ENCODE assay signal across 24 mouse cellular contexts in the genomic region with DNA sequence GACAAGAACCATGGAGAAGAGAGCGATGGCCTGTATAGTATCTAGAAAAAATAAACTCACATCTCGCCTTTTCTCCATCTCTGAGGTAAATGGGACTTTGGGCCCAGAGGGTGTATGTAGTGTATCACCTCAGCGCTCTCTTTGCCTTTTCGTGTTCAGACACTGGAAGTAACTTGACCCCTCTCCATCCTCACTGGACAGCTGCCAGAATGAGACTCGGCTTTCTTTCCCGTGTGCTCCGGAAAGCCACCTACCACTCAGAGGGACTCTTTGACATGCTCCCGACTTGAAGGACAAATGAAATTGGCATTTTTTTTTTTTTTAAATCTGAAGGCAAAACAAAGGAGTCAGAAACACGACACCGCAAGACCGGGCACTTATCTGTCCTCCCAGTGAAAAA. TPM values are rescaled to one million over a fixed set of nuclear protein-coding genes. Genes with fewer than 3 reads are reported as not detected.
A peak's percentile ranks its signal among the peaks of the same experiment; 100 is the strongest.
DNase-seq lines count a peak whose midpoint lies in the region; ATAC-seq and TF ChIP-seq lines count a peak whose summit lies in the region.
"Had no signal": no experiment of that assay in that cellular context is flagged by ENCODE, and none has a peak within 500 bp of the region (broad histone marks: within the 10 kb centered on the region; RNA-seq: fewer than 3 reads in every experiment).

No protein-coding gene starts in this region.

- no peak for ATAC-seq in hindbrain, embryonic 14.5 days (ENCODE audit: low FRiP score)
- no peak for ATAC-seq in lung, embryonic 14.5 days (ENCODE audit: insufficient read depth)
- ATAC-seq in embryonic facial prominence, embryonic 14.5 days (ENCODE audit: low read depth), result no peak; the same call in 1 of the 2 replicates
- no peak for ATAC-seq in stomach, postnatal 0 days (ENCODE audit: low FRiP score, low TSS enrichment)
- ATAC-seq: CD4-positive, CD25-positive, alpha-beta regulatory T cell, adult 4 months; intestine, embryonic 16.5 days had no signal

- WGBS in hindbrain, embryonic 10.5 days, result 46% methylated on average over 11 of the region's 11 CpGs
- 37% methylated on average over 11 of the region's 11 CpGs for WGBS in hindbrain, embryonic 14.5 days
- 35% methylated on average over 11 of the region's 11 CpGs for WGBS in lung, embryonic 14.5 days
- WGBS in embryonic facial prominence, embryonic 14.5 days, result 45% methylated on average over 11 of the region's 11 CpGs
- 62% methylated on average over 11 of the region's 11 CpGs for WGBS in stomach, postnatal 0 days

- no peak for TF ChIP-seq EP300 in stomach, postnatal 0 days (optimal IDR thresholded peaks at IDR 0.05)

- no peak for DNase-seq in hindbrain, embryonic 10.5 days (ENCODE audit: low spot score)
- DNase-seq in hindbrain, embryonic 14.5 days (ENCODE audit: low spot score), result no peak
- peak; percentile 50 for DNase-seq in lung, embryonic 14.5 days
- DNase-seq in lung, adult 18-20 months, result no peak
- peak; percentile 56 for DNase-seq in embryonic facial prominence, embryonic 14.5 days (ENCODE audit: low spot score)
- peak; percentile 7 for DNase-seq in stomach, postnatal 0 days (ENCODE audit: low spot score)
- DNase-seq in heart, adult 9 months (ENCODE audit: low spot score in 2 of 2), result no peak
- DNase-seq: adrenal gland, postnatal 36 days; cerebellum, adult 2 months; cerebellum, postnatal 14 days; gastrocnemius, postnatal 25 days; kidney, adult 8-10 months; layer of hippocampus, postnatal 36 days; left cerebral cortex, postnatal 4 days; liver; right cerebral cortex, postnatal 14 days had no signal

- H3K9ac ChIP-seq in hindbrain, embryonic 14.5 days, result no peak overlapping the region
- H3K9ac ChIP-seq in lung, embryonic 14.5 days, result no peak overlapping the region
- no peak overlapping the region for H3K9ac ChIP-seq in embryonic facial prominence, embryonic 14.5 days (ENCODE audit: low read depth, low read length)
- no peak overlapping the region for H3K9ac ChIP-seq in stomach, postnatal 0 days (ENCODE audit: low read length)
- H3K9ac ChIP-seq: liver, embryonic 14.5 days; lung, embryonic 15.5 days; midbrain, embryonic 12.5 days; neural tube, embryonic 13.5 days had no signal

- H3K4me2 ChIP-seq in hindbrain, embryonic 14.5 days (replicated peaks), result no peak overlapping the region
- H3K4me2 ChIP-seq in lung, embryonic 14.5 days, result no peak overlapping the region
- H3K4me2 ChIP-seq in embryonic facial prominence, embryonic 14.5 days (ENCODE audit: low read depth, low read length), result no peak overlapping the region
- H3K4me2 ChIP-seq in stomach, postnatal 0 days (replicated peaks; ENCODE audit: low read depth), result no peak overlapping the region
- H3K4me2 ChIP-seq: heart, embryonic 11.5 days; lung, embryonic 15.5 days; midbrain, embryonic 12.5 days; neural tube, embryonic 13.5 days had no signal

- H3K36me3 ChIP-seq in hindbrain, embryonic 10.5 days, result peaks cover 73% of the 10 kb centered on the region
- no peaks in the 10 kb centered on the region for H3K36me3 ChIP-seq in hindbrain, embryonic 14.5 days (replicated peaks; ENCODE audit: control insufficient read depth, insufficient read depth)
- H3K36me3 ChIP-seq in lung, embryonic 14.5 days (ENCODE audit: insufficient read depth), result peaks cover 35% of the 10 kb centered on the region; the same call in 1 of the 2 replicates
- H3K36me3 ChIP-seq in embryonic facial prominence, embryonic 14.5 days (ENCODE audit: control insufficient read depth, insufficient read depth, low read length), result peaks cover 30% of the 10 kb centered on the region
- H3K36me3 ChIP-seq in stomach, postnatal 0 days (ENCODE audit: control insufficient read depth, insufficient read depth, low read length), result no peaks in the 10 kb centered on the region
- H3K36me3 ChIP-seq: lung, embryonic 15.5 days; midbrain, embryonic 12.5 days; neural tube, embryonic 13.5 days had no signal

- H3K27me3 ChIP-seq in hindbrain, embryonic 10.5 days (ENCODE audit: insufficient read depth, poor library complexity, severe bottlenecking), result no peaks in the 10 kb centered on the region
- no peaks in the 10 kb centered on the region for H3K27me3 ChIP-seq in hindbrain, embryonic 14.5 days (ENCODE audit: control insufficient read depth, insufficient read depth, low read length)
- no peaks in the 10 kb centered on the region for H3K27me3 ChIP-seq in lung, embryonic 14.5 days (ENCODE audit: insufficient read depth, low read length)
- H3K27me3 ChIP-seq in embryonic facial prominence, embryonic 14.5 days (replicated peaks; ENCODE audit: control insufficient read depth, insufficient read depth, low read length), result no peaks in the 10 kb centered on the region
- H3K27me3 ChIP-seq in stomach, postnatal 0 days (ENCODE audit: control insufficient read depth, insufficient read depth, low read length), result no peaks in the 10 kb centered on the region
- H3K27me3 ChIP-seq: lung, embryonic 15.5 days; midbrain, embryonic 12.5 days; neural tube, embryonic 13.5 days had no signal

- H3K4me3 ChIP-seq in hindbrain, embryonic 10.5 days, result no peak overlapping the region
- H3K4me3 ChIP-seq in hindbrain, embryonic 14.5 days (replicated peaks; ENCODE audit: low read length), result no peak overlapping the region
- no peak overlapping the region for H3K4me3 ChIP-seq in lung, embryonic 14.5 days (ENCODE audit: low read depth, low read length)
- H3K4me3 ChIP-seq in embryonic facial prominence, embryonic 14.5 days (ENCODE audit: low read depth, low read length), result no peak overlapping the region
- no peak overlapping the region for H3K4me3 ChIP-seq in stomach, postnatal 0 days (ENCODE audit: low read depth, low read length)
- H3K4me3 ChIP-seq: lung, embryonic 15.5 days; midbrain, embryonic 12.5 days; neural tube, embryonic 13.5 days had no signal

- peaks cover 17% of the 10 kb centered on the region for H3K4me1 ChIP-seq in hindbrain, embryonic 10.5 days (replicated peaks)
- peaks cover 10% of the 10 kb centered on the region; the same call in 1 of the 2 replicates for H3K4me1 ChIP-seq in hindbrain, embryonic 14.5 days (replicated peaks; ENCODE audit: control insufficient read depth, insufficient read depth, low read length)
- H3K4me1 ChIP-seq in lung, embryonic 14.5 days (ENCODE audit: insufficient read depth), result no peaks in the 10 kb centered on the region
- H3K4me1 ChIP-seq in embryonic facial prominence, embryonic 14.5 days (ENCODE audit: control insufficient read depth, insufficient read depth, low read length), result 0 out of 2 replicates have a peak, but pooled peaks cover 3% of the 10 kb centered on the region
- no peaks in the 10 kb centered on the region for H3K4me1 ChIP-seq in stomach, postnatal 0 days (replicated peaks; ENCODE audit: control insufficient read depth, insufficient read depth)

- peak overlapping the region; percentile 62 for H3K27ac ChIP-seq in hindbrain, embryonic 10.5 days
- no peak overlapping the region for H3K27ac ChIP-seq in hindbrain, embryonic 14.5 days
- no peak overlapping the region for H3K27ac ChIP-seq in lung, embryonic 14.5 days (ENCODE audit: low read depth)
- no peak overlapping the region for H3K27ac ChIP-seq in embryonic facial prominence, embryonic 14.5 days (replicated peaks; ENCODE audit: low read depth, low read length)
- no peak overlapping the region for H3K27ac ChIP-seq in stomach, postnatal 0 days (replicated peaks)
- H3K27ac ChIP-seq: liver, embryonic 14.5 days; lung, embryonic 15.5 days; midbrain, embryonic 12.5 days; neural tube, embryonic 13.5 days had no signal

- H3K9me3 ChIP-seq in hindbrain, embryonic 10.5 days, result no peaks in the 10 kb centered on the region
- H3K9me3 ChIP-seq in hindbrain, embryonic 14.5 days (ENCODE audit: control insufficient read depth, low read length), result no peaks in the 10 kb centered on the region
- no peaks in the 10 kb centered on the region for H3K9me3 ChIP-seq in lung, embryonic 14.5 days (ENCODE audit: low read depth, low read length)
- no peaks in the 10 kb centered on the region for H3K9me3 ChIP-seq in embryonic facial prominence, embryonic 14.5 days (ENCODE audit: control insufficient read depth, low read length)
- no peaks in the 10 kb centered on the region for H3K9me3 ChIP-seq in stomach, postnatal 0 days (ENCODE audit: control insufficient read depth, low read length)
- H3K9me3 ChIP-seq: lung, embryonic 15.5 days; midbrain, embryonic 12.5 days; neural tube, embryonic 13.5 days had no signal

- TF ChIP-seq CTCF in lung, embryonic 14.5 days (IDR thresholded peaks at IDR 0.05; ENCODE audit: low read depth), result no peak
- no peak for TF ChIP-seq CTCF in stomach, postnatal 0 days (IDR thresholded peaks at IDR 0.05; ENCODE audit: low read depth)

RNA-seq across cellular contexts. Expression of a gene that starts 35.0 kb away (rescaled TPM):
- 30.6 and 49.7 TPM in 2 replicates for polyA plus RNA-seq in hindbrain, embryonic 10.5 days (2016; fragmentation: Nextera tagmentation; extraction: Ambion mirVana)
- polyA plus RNA-seq in hindbrain, embryonic 14.5 days (2014; fragmentation: Nextera tagmentation; extraction: Ambion mirVana), result 1.7 and 2.1 TPM in 2 replicates
- polyA plus RNA-seq in lung, embryonic 14.5 days (2014; fragmentation: Nextera tagmentation; extraction: Ambion mirVana), result 13.8 and 13.9 TPM in 2 replicates
- polyA plus RNA-seq in embryonic facial prominence, embryonic 14.5 days (2014; fragmentation: Nextera tagmentation; extraction: Ambion mirVana), result 11.1 and 18.0 TPM in 2 replicates
- 3.1 and 3.6 TPM in 2 replicates for polyA plus RNA-seq in stomach, postnatal 0 days (2015; fragmentation: Nextera tagmentation; extraction: Ambion mirVana)
- polyA plus RNA-seq: urinary bladder, adult 2 months had no signal

Comparison
In these comparisons a context has a peak if more than half of its experiments do, and no peak if none do; other contexts are left out.
1. DNase-seq: peak in lung, embryonic 14.5 days (single experiment), embryonic facial prominence, embryonic 14.5 days (single experiment) and stomach, postnatal 0 days (single experiment); none in hindbrain, embryonic 10.5 days (single experiment), hindbrain, embryonic 14.5 days (single experiment), lung, adult 18-20 months (0 of 2) and heart, adult 9 months (0 of 2).